Mouse (Mus musculus) brain, embryonic 18.5 days (tissue): ENCODE measurements around the gene Slc25a23.

ENCODE experiments used
- DNase-seq: peaks from one replicate; pipeline ENCODE4 v3.0.0-alpha.2; 2012; ENCODE audit warnings: low read depth, low spot score

Gene Slc25a23

DNA sequence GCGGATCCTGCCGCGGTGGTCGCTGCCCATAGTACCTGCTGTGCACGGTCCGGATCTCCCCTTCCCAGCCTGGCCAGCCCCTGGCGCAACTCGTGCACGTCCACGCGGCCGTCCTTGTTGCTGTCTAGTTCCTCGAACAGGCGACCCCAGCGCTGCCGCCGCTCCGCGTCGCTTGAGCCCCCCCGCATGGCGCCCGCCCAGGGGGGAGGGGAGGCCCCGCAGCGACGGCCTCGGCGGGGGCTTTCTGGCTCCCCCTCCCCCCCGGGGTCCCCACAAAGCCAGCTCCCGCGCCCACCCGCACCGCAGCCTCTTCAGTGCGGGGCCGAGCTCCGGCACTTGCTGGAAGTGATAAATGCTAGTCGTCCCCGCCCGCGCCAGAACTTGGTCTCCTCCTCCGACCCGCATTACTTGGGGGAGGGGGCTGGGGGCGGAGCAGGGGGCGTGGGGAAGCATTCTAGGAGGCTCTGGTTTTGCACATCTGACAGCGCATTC, at the start of gene Slc25a23:
Gene Slc25a23, minus strand, starts transcription at position 378 of the 492 bp plus-strand sequence.
- peak; percentile 85 for DNase-seq

DNA sequence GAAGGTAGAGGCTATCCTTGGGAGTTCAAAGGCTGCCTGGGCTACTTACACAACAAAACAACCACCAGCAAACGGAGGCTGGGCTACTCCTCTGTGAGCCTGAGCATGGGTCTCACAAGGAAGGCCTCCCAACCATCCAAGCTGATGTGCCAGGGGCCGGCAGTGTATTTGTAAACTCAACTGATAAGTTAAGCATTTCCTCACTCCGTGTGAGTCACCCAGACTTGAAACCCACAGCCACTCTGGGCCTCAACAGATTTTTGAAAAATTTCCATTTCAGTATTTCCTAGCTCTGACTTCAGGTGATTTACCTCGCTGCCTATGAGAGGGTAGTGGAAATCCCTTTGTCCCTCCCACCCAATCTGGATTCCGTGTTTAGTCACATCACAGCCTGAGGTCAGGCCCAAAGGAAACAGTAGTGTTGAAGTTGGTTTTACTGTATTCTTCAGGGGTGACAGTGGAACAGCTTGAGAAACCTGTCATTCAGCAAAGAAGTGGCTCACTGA, 49.1 kb upstream of the Slc25a23 start:
- no peak for DNase-seq

DNA sequence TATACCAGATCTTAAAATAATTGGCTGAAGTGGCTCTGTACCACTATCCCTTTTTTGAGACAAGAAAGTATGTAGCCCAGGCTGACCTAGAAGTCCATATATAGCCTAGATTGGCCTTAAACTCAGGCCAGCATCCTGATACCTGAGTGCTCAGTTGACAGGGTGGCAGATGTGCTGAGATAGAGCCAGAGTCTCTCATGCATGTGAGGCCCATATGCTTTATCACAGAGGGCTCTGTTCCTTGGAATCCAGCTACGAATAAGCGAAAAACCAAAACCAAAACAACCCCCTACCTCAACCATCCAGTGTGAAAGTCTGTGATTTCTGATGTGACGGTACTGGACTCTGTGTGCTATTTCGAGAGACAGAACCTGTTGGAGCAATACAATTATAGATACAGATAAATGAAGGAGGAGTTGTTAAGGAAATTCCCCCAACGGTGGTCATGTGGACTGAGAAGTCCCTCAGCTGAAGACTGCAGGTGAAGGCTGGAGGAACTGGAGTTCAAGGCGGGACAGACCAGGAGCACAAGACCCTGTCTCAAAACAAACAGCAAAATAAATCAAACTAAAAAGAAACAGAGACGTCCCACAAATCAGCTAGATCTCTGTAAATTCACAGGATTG, 48.5 kb upstream of the Slc25a23 start:
- DNase-seq, result no peak

DNA sequence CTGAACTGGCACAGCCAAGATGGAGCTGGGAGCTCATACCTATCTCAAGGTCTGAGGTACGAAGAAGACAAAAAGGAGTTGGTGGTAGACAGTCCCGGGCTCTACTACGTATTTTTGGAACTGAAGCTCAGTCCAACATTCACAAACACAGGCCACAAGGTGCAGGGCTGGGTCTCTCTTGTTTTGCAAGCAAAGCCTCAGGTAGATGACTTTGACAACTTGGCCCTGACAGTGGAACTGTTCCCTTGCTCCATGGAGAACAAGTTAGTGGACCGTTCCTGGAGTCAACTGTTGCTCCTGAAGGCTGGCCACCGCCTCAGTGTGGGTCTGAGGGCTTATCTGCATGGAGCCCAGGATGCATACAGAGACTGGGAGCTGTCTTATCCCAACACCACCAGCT, 47.4 kb upstream of the Slc25a23 start:
- no peak for DNase-seq

DNA sequence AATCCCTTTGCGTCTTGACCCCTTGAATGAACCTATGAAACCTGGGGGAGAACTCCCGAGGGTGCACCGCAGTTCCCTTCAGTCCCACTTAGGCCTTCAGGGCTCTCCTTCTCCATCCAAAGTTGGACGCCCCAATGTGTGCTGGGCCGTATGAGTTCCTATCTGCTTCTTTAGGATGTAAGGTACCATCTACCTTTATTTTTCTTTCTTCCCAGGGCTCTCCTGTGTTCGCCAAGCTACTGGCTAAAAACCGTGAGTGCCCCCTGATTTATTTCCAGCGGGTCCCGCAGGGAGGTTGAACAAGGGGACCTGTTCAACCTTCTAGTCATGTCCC, 46.3 kb upstream of the Slc25a23 start:
- DNase-seq, result no peak

DNA sequence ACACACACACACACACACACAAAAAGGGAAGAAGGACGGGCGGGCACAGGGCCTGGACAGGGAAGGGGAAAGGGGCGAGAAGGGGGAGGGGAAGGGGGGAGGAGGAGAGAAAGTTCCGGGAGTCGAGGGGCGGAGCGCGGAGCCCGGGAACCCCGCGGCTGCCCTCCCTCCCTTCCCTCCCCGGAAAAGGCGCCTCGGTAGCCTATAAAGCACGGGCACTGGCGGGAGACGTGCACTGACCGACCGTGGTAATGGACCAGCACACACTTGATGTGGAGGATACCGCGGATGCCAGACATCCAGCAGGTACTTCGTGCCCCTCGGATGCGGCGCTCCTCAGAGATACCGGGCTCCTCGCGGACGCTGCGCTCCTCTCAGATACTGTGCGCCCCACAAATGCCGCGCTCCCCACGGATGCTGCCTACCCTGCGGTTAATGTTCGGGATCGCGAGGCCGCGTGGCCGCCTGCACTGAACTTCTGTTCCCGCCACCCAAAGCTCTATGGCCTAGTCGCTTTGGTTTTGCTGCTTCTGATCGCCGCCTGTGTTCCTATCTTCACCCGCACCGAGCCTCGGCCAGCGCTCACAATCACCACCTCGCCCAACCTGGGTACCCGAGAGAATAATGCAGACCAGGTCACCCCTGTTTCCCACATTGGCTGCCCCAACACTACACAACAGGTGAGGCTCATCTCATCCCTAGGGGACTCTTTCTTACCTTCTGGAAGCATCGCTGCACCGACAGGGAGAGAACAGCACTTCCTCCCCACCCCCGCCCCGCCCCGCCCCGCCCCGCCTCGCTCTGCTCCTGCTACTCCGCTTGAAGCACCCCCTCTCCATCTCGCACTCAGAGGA, 45.7 kb upstream of the Slc25a23 start, which contains the start of gene Tnfsf9:
Gene Tnfsf9, plus strand, starts transcription at position 145 of the 854 bp plus-strand sequence.
- no peak for DNase-seq

DNA sequence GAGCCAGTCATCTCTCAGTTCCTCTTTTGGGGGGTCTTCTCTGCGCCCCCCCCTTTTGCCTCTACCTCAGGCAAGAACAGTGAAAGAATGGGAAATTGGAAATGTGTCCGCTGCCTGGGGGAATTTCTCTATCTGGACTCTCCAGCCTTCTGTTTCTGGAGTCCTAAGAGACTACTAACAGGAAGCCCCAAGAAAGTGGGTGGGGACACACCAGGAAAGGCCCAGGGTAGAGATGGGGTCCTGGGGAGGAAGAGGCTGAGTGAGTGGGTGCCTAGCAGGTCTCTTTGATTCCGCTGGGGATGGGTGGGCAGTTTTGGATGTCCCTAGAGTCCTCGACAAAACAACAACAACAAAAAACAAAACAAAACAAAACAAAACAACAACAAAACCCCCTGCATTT, 44.8 kb upstream of the Slc25a23 start:
- no peak for DNase-seq

DNA sequence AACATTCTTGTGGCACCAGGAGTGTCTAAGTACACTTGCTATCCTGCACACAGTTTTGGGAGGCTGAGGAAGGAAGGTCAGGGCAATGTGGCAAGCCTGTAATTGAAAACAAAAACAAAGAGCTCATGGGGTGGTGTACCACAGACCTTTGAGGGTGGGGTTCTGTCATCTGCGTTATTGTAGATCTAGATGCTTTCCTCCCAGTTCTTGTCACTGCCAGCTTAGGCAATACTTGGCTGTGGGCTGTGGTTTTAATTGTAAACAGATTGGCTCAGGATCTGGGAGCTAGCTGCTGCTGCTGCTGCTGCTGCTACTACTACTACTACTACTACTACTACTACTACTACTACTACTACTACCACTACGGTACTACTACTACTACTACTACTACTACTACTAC, 42.6 kb upstream of the Slc25a23 start:
- DNase-seq, result no peak

DNA sequence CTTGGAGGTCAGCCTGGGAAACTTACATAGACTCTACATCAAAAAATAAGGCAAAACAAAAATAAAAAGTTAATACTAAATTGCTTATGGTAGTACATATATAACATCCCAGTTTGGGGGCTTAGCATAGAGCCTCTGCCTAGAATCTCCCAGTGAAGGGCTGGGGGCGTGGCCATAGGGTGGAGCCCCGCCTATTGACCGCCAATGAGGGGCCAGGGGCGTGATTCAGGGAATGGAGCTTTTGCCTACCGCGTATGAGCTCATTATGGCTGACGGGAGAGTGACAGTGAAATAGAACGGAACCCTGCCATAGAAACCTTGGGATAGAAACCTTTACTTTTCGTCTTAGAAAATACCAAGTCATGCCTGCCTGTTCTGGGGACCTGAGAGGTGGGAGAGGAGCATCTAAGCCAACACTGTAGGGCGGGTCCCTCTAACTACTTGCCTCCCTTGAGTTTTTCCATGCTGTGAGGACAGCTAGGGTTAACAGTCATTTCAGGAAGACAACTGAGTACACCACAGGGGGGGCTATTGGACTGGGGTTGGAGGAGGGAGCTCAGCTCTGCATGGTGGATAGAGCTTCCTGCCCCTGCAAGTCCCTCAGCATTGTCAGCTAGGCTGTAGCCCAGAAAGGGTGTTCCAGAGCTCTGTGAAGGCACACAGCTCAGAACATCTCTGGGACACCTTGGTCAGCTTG, 40.1 kb upstream of the Slc25a23 start:
- DNase-seq, result no peak

DNA sequence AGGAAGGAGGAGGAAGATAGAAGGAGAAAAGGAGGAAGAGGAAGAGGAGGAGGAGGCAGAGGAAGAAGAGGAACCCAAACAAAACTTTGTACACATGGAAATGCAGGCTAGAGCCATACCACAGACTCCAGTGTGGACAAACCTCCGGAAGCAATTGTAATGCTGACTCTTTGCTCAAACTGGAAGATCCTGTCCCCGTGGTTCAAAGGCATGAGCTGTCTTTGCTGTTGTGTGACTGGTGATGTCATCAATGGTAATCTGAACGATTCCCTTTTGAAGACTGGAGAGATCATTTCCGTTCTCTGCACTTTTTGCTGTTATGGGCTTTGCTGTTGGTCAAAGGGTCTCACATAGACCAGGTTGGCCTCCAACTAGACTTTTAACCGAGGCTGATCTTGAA, 38.7 kb upstream of the Slc25a23 start:
- DNase-seq, result no peak

DNA sequence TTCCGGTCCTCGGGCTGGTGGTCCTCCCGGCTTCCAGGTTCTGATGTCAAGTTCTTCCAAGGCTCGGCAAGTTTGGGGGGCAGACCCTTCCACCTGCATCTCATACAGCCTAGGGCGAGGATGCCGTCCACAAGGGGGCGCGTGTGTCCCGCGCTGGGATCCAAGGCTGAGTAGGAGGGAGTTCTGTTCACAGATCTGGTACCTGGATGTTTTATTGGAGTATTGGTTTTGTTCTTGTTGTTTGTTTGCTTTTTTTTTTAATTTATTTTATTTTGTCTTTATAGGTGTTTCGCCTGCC, 36.9 kb upstream of the Slc25a23 start:
- DNase-seq, result no peak

DNA sequence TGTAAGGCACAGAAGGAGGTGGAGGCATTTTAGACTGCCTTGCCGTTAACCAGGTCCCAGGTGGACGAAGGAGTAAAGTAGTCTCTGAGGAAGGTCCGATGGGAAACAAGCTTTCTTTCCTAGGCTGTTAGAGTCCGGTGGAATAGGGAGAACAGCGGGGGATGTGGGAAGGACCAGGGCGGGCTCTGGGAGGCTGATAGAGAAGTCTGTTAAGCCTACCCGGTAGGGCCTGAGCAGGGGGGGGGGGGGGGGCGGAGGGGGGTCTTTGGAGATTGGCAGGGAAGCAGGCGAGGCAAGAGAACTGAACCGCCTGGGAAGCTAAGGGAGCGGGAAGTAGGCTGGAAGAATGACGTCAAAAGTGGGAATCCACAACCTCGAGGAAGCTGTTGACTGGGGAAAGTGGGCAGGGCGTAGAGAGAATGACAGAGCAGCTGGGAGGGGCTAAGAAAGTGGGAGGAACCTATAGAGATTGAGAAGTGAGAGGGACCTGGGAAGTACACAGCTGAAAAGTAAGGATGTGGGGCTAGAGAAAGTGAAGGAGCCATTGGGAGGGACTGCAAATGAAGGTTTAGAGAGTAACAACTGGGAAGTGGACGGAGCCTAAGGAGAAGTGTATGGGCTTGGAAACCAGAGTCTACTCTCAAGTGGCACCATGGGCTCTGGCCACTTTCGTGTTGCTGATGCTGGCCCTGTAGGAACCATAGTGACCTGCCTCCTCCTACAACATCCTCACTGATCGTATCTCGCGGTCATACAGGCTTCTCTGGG, 36.4 kb upstream of the Slc25a23 start:
- DNase-seq, result no peak

DNA sequence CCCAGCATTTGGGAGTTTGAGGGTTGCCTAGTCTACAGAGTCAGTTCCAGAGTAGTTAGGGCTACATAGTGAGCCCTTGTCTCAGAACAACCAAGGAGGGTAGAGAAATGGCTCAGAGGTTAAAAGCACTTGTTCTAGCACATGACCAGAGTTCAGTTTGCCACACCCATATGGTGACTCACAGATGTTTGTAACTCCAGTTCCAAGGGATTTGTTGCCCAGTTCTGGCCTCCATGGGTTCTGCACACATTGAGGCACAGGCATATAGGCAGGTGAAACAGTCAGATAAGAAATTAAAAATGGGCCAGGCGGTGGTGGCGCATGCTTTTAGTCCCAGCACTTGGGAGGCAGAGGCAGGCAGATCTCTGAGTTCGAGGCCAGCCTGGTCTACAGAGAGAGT, 34.6 kb upstream of the Slc25a23 start:
- DNase-seq, result no peak

DNA sequence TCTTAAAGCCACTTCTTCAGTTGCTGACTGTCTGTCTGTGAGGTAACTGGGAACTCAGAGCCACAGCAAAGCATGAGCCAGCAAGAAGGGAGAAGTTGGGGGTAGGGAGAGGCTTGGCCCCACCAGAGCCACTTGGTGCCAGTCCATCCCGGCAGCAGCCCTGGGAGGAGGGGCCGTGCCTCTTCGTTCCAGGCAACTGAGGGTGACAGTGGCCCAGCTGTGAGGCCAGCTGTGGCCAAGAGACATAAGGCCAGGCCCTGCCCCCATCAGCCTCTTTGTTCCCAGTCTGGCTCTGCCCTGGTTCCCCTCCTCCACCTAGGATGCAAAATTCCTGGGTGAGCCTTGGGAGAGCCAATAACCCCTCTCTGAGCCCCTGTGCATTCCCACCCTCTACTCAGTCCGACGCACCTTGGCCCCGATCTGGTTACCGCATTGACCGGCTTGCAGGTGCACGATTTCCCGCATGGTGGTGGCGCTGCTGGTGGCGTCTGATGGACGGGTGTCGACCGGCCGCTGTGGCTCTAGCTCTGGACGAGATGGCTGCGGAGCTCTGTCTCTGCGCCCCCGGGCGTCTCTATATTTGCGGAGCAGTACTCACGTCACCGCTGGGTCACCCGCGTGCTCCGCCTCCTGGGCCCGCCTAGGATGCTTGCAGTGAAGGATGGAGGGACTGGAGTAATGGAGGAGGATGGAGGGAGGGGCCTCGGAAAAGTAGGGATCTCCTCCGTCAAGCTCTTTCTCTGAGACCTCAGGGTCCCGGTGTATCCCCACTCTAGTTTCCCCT, 27.6 kb upstream of the Slc25a23 start, which contains the start of gene Tubb4a:
Gene Tubb4a, minus strand, starts transcription at position 734 of the 784 bp plus-strand sequence.
- peak; percentile 71 for DNase-seq

DNA sequence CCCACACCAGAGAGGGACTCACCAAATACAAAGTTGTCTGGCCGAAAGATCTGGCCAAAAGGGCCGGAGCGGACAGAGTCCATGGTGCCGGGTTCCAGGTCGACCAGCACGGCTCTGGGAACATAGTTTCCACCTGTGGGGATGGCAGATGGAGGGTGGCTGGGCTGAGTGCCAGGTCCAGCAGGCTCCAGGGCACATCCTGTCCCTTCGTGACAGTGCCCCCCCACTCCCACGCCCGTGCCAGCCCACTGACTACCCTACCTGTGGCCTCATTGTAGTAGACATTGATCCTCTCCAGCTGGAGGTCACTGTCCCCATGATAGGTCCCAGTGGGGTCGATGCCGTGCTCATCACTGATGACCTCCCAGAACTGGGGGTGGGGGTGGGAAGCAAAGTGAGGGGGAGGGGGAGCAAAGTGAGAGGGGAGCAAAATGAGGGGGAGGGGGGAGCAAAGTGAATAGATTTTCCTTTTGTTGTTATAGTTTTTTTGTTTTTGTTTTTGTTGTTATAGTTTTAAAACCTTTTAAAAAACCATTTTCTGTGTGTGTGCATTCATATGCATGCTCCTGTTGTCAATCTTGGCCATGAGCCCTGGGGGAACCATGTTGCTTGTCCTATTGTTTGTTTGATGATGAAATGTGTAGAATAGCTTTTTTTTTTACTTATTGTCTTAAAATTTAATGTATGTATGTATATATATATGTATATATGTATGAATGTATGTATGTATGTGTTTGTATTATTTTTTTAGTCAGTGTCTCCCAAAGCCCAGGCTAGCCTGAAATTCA, 26.5 kb upstream of the Slc25a23 start:
- DNase-seq, result no peak

DNA sequence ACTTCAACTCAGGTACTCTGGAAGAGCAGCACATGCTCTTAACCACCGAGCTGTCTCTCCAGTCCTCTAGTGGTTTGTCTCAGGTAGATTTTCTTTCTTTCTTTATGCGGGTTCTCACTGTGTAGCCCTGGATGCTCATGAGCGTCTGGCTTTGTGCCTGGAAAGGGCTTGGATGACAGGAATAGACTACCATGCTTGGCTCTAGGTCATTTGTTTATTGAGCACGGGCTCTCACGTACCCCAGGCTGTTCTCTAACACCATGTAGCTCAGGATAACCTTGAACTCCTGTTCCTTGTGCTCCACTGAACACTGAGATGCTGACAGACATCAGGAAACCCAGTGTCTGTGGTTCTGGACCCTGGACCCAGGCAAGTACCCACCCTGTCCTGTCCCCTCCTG, 22.8 kb upstream of the Slc25a23 start:
- DNase-seq, result no peak

DNA sequence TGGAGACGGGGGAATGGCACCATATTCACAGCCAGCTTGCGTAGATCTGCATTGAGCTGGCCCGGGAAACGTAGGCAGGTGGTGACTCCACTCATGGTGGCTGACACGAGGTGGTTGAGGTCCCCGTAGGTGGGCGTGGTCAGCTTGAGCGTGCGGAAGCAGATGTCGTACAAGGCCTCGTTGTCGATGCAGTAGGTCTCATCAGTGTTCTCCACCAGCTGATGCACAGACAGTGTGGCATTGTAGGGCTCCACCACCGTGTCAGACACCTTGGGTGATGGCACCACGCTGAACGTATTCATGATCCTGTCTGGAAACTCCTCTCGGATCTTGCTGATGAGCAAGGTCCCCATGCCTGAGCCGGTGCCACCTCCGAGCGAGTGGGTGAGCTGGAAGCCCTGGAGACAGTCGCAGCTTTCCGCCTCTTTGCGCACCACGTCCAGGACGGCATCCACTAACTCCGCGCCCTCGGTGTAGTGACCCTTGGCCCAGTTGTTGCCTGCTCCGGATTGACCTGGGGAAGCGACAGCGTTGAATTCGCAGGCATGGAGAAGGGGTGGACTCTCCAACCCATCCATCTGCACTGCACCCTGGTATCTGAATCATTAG, 21.7 kb upstream of the Slc25a23 start:
- DNase-seq, result no peak

DNA sequence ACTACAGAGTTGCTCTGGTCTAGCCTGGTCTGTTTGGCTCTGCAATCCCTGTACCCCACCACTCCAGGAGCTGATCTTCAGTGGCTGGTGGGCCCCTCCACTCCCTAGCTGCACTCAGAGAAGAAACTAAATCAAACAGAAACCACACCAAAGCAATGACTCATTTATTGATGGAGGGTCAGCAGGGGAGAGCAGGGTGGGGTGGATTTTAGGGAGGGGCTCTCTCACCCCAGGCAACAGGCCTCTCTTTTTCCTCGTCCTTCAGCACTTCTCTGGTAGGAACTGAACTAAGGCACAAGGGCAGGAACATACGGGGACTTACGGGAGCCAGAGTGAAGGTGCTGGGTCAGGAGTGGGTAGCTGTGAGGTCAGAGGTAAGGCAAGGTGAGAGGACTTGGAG, 20.3 kb upstream of the Slc25a23 start:
- no peak for DNase-seq

DNA sequence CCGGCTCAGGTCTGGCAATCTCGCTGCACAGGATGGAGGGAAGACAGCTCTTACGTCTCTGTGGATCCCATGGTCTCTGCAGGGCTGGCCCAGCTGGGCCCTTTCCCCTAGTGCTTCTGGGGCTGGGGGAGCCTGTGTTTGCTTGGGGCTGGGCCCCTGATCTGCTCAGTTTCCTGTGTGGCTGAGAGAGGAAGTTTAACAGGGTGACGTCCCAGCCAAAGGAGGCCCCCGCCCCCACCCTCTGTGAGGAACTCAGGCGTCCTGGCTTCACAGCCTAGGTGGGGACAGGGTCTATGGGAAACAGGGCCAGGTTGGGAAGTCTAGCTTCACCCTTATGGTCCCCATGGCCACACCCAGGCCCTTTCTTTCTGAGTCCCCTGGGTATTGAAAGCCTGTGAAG, 18.7 kb upstream of the Slc25a23 start, which contains the start of gene Dennd1c:
Gene Dennd1c, minus strand, starts transcription at position 179 of the 400 bp plus-strand sequence.
- DNase-seq, result no peak
